Mouse (Mus musculus) cerebellum, postnatal 36 days (tissue): Measurements from ENCODE around the gene Mtmr2.
A peak's percentile ranks its signal among the peaks of the same experiment; 100 is the strongest.
"Not testable (repeated sequence)": the region's sequence is repeated elsewhere in the genome, so short reads cannot be mapped to it uniquely, and the experiment has no call there.

ENCODE experiments used
- DNase-seq, 2 experiments: peaks; one replicate each; pipeline ENCODE4 v3.0.0; 2021 to 2022; ENCODE audit warnings: mixed read lengths in 2 of 2

Gene Mtmr2

GRCm38 (mm10) chr9:13748404-13748797, at the start of gene Mtmr2:
Mtmr2 (plus strand) TSS chr9:13748410.
- DNase-seq: no peak

DNA sequence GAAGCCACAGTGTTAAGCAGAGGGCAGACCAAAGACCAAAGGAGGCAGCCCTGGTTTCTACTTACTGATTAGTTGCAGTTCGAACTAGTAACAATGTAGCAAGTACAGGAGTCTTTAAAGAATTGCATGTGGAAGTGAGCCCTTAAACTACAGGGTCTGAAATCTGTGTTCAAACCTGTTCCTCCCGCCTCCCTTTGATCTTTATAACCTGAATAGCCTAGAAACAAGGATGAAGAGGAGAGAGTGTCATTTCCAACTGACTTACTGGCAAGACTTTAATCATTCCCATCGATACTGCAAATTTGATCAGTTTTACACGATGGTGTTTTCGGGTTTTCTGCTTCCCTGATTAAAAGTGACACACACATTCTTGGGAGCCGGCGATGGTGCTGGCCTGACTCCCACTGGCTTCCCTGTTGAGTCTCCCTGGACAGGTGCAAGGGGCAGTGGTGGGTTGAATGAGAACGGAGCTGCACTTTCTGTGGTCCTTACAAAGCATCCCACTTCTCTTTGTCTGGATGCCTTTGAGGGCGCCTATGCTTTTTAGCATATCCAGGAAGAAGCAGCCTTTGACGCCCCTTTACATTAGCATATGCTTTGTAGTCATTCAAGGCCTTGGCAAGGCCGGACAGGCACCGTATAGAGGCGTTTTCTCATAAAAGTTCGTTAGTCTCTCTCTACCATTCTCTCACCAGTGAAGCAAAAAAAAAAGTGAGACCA, 49.0 kb upstream of the Mtmr2 start:
- no peak for DNase-seq

DNA sequence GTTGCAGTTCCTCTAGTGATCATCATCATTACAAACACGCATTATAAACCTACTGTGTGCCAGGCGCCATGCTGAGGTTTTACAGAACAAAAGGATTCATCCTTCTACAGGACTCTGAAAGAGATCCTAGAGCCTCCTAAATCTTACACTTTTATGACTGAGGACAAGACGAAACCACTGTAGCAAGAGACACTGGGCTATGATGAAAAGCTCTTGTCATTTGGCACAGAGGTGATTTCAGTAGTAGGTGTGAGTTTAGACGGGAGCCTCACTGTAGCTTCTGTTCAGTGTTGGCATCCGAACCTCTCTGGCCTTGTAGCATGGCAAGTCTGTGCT, 48.5 kb upstream of the Mtmr2 start:
- DNase-seq: no peak

DNA sequence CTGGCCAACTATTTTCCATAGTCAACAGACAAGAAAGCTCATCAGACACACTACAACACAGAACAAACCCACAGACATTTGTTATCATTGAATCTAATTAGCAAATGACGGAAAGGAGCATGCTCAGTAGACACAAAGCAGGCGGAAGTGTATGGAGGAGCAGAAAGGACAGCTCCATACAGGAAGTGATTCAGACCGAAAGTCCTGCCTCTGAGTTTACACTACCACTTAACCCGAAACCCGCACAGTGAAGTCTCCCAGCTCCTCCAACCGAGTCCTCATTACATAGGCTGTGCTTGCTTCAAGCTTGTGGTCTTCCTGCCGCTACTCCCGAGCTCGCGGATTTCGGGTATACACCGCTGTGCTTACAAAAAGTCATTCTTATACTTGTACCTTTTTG, 46.4 kb upstream of the Mtmr2 start:
- DNase-seq: no peak

- no peak for DNase-seq
Observed at GRCm38 (mm10) chr9:13703100-13703499, 45.1 kb upstream of the Mtmr2 start.

- no peak for DNase-seq
Observed at GRCm38 (mm10) chr9:13704917-13705316, 43.3 kb upstream of the Mtmr2 start.

DNA sequence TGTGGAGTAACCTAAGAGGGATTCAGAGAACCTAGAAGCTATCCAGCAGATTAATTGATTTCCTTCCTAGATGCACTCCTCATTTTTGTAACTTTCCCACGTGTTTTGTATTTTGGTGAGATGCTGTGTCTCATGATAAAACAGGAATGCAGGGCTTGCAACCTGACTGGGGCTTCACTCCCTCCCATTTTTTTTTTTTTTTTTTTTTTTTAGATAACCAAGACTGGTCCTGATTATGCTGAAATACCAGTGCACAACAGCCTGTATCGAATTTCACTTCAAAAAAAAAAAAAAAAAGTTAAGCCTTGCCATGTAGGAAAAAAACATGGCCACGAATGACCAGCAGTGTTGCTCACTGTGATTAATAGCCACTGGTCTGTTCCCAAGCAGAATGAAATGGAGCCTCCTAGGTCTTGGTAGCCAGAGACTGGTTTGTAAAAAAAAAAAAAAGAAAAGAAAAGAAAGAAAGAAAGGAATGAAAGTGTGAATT, 41.1 kb upstream of the Mtmr2 start:
- no peak for DNase-seq

DNA sequence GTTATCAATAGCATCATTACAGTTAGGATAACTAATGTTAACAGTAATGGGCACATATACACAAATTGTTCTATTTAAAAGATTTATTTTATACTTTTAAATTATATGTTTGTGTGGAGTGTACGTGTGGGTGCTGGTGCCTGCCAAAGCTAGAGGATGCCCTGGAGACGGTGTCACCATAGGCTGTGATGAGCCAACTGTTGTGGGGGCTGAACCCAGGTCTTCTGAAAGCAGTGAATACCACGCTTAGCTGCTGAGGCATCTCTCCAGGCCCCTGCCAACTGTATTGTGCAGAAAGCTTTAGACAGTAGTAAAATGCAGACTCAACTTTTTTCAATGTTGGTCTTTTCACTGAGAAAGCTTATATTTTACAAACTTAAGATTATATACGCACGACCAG, 38.8 kb upstream of the Mtmr2 start:
- no peak for DNase-seq

DNA sequence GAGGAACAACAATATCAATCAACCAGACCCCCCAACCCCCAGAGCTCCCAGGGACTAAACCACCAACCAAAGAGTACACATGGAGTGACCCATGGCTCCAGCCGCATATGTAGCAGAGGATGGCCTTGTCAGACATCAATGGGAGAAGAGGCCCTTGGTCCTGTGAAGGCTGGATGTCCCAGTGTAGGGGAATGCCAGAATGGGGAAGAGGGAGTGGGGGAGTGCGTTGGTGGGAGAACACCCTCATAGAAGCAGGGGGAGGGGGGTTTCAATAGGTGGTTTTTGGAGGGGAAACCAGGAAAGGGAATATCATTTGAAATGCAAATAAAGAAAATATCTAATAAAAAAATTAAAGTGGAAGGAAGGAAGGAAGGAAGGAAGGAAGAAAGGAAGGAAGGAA, 32.3 kb upstream of the Mtmr2 start:
- not testable (repeated sequence) for DNase-seq

DNA sequence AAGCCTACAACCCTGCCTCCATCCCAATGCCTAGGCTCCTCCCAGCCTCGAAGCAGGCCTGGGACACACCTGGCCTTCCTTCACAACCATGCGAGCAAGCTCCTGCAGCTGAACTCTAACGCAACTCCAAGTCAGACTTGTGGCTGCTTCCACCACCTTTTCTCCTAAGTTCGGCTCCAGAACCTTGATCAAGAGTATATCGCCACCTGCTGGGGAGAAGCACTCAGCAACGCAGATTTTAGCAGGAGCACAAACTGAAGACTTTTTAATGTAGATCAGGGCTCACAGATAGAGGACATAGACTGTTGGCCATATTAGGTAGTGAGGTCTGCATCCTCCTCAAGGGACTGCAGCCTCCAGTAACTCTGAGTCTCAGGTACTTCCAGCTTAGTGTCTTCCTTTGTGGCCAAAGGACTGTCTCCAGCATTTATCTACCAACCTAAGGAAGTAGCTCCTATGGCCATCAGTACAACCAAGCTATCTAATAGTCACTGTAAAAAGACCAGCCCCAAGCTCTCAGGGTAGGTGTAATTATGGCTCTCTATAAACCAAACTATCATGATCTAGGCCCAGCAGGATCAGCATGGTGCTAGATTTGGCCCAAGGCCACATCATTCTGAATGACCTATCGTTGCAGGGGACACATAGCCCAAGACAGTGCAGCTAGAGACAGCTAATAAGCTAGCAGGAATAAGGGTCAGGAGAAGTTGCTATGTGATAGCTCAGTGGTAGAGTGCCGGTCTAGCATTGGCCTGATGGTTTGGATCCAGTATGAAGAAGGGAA, 31.7 kb upstream of the Mtmr2 start:
- DNase-seq: peak; percentile 73 to 83

DNA sequence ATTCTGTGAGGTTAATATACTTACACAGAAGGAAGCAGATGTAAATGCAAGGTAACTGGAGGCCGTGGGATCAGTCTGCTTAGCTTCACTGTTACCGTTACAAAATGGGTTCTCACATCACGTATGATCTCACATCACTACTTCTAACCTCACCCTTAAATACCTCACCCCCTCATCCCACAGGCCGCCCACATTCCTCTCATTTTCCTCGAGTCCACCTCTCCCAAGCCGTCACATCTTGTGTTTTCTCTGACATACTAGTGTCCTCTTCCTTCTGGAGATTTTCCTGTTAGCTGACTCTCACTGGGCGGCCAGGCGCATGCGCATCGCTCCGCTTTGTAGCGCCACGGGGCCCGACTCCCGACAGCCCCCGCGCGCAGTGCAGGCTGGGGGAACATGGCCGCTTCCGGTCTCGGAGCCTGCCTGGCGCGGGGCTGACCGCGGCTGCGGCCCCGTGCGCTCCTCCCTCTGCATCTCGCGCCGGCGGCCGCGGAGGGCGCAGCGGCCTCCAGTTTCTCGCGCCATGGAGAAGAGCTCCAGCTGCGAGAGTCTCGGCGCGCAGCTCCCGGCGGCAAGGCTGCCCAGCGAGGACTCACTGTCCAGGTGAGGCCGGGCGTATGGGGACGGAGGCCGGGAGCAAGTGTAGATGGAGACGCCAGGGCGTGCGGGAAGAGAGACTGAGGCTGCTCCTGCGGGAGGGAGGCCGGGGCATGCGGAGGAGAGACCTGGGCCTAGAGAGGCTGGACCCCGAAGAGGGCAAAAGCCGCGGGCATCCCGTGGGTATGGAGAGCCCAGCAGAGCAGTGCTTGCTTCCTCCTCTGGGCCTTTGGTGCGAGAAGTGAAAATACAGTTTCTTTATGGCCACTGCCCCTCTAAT, 826 bp downstream of the Mtmr2 start:
- DNase-seq: peak; percentile 97 to 98

GRCm38 (mm10) chr9:13749675-13749998, 1.4 kb downstream of the Mtmr2 start:
- no peak for DNase-seq

DNA sequence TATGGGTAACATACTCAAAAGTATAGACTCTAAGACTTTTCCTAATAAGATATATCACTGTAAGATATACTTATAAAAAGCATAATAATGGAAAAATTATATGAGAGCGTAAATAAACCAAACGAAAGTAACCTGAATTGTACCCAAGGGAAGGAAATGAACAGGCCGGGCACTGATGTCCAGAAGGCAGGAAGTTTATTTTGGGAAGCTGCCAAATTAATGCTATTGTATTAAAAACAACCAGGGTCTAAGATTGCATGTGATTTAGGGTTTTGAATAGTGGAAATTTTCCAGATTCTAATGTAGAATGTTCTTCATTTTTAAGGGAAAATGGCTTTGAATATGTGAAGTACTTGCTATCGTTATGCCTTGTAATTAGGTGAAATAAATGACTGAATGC, 4.3 kb downstream of the Mtmr2 start:
- no peak for DNase-seq

DNA sequence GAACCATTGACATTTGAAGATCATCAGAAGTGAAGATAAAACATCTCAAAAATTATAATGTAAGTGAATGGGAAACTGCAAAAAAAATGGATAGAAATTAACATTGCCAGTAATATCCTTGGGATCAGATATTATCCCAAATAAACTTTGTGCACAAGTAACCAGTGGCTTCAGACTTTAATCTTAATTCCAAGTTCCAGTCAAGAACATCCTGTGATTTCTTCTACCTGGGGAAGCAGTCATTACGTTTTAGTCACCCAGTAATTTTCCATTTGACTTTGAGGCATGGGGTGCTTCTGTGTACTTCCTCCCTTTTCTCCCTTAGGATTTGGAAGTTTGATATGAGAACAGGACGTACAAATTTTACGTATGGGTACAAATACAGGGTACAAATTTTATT, 12.2 kb downstream of the Mtmr2 start:
- DNase-seq: no peak

- no peak for DNase-seq
Observed at GRCm38 (mm10) chr9:13765624-13766023, 17.4 kb downstream of the Mtmr2 start.

GRCm38 (mm10) chr9:13766570-13766969, 18.4 kb downstream of the Mtmr2 start:
- DNase-seq: no peak

GRCm38 (mm10) chr9:13774732-13775131, 26.5 kb downstream of the Mtmr2 start:
- no peak for DNase-seq

GRCm38 (mm10) chr9:13781985-13782384, 33.8 kb downstream of the Mtmr2 start:
- no peak for DNase-seq

GRCm38 (mm10) chr9:13790864-13791263, 42.7 kb downstream of the Mtmr2 start:
- not testable (repeated sequence) for DNase-seq

DNA sequence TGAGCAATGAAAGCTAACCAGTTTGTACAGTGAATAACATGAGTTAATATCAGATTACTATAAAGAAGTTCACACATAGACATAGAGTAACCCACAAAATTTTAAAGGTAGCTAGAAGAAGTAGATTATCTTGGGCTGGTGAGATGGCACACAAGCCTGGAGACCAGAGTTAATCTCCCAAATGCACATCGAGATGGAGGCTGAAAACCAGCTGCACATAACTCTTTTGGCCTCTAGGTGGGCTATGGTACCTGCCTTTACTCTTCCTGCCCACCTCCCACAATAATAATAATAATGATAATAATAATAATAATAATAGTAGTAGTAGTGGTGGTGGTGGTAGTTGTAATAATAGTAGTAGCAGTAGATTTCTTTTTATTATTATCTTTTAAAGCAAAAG, 46.1 kb downstream of the Mtmr2 start:
- no peak for DNase-seq

GRCm38 (mm10) chr9:13794756-13795155, 46.5 kb downstream of the Mtmr2 start:
- DNase-seq: no peak

GRCm38 (mm10) chr9:13804480-13804879, 56.3 kb downstream of the Mtmr2 start:
- DNase-seq: no peak

DNA sequence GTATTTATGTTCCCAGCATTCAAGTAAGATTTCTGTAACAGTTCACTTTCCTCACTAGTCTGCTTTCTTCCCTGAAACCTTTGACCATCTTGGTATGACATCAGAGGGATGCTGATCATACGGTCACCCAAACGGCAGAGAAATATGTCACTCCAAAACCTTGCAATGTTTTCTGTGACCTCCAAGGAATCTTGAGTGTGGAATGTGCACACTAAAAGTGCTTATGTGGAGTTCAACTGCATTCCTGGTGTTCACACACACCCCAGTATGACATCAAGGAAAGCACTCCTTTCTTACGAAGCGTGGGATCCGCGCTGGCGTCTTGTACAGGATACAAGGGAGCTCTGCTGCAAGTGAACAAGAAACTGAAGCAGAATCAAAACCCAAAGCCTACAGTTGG, 58.6 kb downstream of the Mtmr2 start:
- DNase-seq: no peak

GRCm38 (mm10) chr9:13807657-13808056, 59.4 kb downstream of the Mtmr2 start:
- DNase-seq: no peak
